Mouse (Mus musculus) heart, postnatal 36 days (tissue): ENCODE data around the gene Akap9. TPM values are rescaled to one million over a fixed set of nuclear protein-coding genes. Genes with fewer than 3 reads are reported as not detected.
"Not testable (repeated sequence)": the region's sequence is repeated elsewhere in the genome, so short reads cannot be mapped to it uniquely, and the experiment has no call there.

Experiments used
- DNase-seq, 2 experiments: peaks; one replicate each; pipeline ENCODE4 v3.0.0; 2021 to 2022
- intact Hi-C: fragments of 180-260 bp; cut with DNase I; formaldehyde crosslinking; loops from one replicate; pipeline ENCODE4 v1.15.1; 2025
- total RNA-seq, 2 experiments: library from RNA; stranded (reverse); gene quantifications; 2 replicates each; pipeline ENCODE4 v1.2.3; 2021

The Akap9 gene
- total RNA-seq, 2 experiments from 2014 or later, result 40.7 to 53.2 TPM

GRCm38 (mm10) chr5:4107056-4107455, 179.2 kb downstream of the Akap9 start:
- DNase-seq, intact Hi-C loops: not testable (repeated sequence)

DNA sequence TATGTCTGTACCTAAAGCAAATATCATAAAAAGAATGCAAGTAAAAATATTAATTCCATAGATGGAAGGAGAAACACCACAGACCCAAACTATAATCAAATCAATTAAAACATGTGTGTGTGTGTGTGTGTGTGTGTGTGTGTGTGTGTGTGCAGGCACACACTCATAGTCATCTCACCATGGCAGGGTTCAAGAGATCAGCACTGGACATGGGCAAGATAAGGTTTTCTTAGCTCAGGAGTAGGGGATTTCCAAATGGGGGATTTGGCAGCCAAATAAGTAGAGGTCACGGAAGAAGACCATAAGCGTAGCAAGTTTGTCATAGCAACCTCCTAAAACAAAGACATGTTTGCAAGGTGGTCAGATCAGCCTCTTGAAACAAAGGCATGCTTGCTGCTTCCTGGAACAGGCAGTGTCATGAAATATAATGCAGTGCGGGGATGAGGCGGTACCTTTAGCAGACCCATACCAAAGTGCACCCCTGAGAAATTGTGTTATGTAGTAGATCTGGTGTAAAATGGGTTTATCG, 184.8 kb downstream of the Akap9 start:
- no peak for DNase-seq
- intact Hi-C loops, result no loop called here

Other genes with a start within 250 kb of the Akap9 start
- 10 to 100 TPM; 21.8 to 24.0 TPM for gene Ankib1, start 125.1 kb upstream of the Akap9 start, total RNA-seq
- 10 to 100 TPM; 30.9 to 33.5 TPM for gene Krit1, start 124.9 kb upstream of the Akap9 start, total RNA-seq
- gene Lrrd1, start 82.9 kb upstream of the Akap9 start, total RNA-seq, result not detected
- gene Mterf1a, start 34.1 kb upstream of the Akap9 start, total RNA-seq, result 1 to 10 TPM; 3.1 TPM
- 1 to 10 TPM; 5.3 to 7.4 TPM for gene Cyp51, start 176.7 kb downstream of the Akap9 start, total RNA-seq